Mouse (Mus musculus): ENCODE data around the gene Lst1. TPM values are rescaled to one million over a fixed set of nuclear protein-coding genes. Genes with fewer than 3 reads are reported as not detected.
A peak's percentile ranks its signal among the peaks of the same experiment; 100 is the strongest.

Gene Lst1
- polyA plus RNA-seq, 2 experiments from 2014 or later, result 7.3 to 10.0 TPM

GRCm38 (mm10) chr17:35158850-35159593 lies 29.2 kb downstream of the Lst1 start:
- no peak for ATAC-seq

DNA sequence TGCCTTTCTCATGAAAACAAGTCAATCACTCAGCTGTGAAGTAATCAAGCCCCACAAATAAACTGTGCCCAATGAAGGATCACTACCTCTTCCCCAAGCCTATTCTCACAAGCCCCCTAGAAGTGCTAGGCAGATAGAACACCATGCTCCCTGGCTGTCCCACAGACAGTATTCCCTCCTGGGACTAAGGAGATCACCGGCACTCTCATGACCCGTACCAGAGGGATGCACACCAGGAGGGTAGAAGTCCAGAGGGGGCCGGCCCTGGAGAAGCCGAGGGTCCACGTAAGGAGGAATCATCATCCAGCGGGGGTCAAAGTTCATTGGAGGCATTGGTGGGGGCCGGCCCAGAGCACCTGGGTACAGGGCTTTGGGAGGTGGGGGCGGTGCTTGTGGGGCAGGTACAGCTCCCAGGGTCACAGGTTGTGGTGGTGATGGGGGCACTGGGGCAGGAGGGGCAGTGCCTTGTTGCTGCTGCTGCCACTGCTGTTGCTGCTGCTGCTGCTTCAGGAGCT lies 30.5 kb downstream of the Lst1 start:
- no peak for ATAC-seq

GRCm38 (mm10) chr17:35157254-35157653 lies 31.0 kb downstream of the Lst1 start:
- no peak for ATAC-seq

DNA sequence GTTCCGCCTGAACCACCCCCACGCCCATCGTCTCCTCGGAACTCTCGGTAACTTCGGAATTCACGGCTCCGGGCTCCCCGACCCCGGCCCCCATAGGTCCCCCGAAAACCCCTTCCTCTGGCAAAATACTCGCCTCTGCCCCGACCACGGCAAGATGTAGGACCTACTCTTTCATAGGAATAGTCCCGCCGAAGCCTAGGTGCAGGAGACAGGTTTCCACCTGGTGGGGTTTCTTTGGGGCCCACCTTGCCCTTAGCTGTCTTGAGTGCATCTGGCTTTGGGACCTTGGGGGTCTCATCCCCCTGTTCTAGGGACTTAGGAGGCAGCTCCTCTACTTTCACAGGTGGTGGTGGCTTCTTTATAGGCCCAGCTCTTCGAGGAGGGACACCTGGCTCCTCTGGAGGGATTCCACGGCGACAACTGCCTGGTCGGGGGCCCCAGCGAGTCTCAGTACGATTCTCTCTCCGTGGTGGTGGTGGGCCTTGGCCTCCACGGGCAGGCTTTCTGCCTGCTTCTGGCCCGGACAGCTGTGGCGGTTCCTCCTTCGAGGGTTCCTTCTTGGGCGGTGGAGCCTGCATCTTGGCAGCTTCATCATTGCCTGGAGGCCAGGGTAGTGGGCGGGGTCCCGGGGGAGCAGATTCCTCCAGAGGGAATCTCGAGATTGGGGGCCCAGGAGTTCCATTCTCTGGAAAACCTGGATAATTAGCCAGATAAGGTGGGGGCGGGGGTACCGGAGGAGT lies 31.6 kb downstream of the Lst1 start:
- ATAC-seq, result no peak

DNA sequence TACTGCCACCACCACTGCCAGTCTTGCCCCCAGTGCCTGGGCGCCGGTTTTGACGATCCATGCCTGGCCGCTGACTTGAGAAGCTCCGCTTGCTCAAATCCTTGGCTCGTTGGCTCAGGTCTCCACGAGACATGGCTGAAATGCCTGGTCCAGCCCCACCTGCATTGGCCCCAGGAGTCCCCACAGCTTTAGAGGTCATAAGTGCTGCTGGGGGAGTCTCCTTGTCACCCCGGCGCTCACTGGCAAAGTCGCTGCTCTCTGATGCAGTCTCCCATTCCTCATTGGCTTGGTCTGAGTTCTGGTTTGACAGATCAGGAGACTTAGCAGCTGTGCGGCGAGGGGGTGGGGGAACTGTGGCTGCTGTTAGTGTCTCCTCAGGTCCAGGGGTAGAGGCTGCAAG lies 32.8 kb downstream of the Lst1 start:
- no peak for ATAC-seq

GRCm38 (mm10) chr17:35154616-35155015 lies 33.6 kb downstream of the Lst1 start:
- ATAC-seq, result no peak

DNA sequence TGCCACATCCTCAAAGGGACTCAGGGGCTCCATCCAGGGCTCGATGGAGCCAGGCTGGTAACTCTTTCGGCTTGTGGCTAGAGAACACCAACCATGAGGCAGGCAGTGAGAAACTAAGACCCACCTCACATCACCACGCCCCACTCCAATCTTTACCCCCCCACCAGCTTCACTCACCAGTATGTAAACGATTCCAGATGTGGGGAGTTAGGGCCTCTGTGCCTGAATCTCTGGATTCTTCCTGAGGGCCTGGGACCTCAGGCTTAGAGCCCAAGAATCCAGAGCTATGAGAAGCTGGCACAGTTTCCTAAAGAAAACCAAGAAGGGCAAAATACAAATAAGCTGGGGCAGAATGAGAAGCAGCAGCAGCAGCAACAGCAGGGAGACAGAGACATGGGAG lies 34.3 kb downstream of the Lst1 start:
- ATAC-seq, result no peak

DNA sequence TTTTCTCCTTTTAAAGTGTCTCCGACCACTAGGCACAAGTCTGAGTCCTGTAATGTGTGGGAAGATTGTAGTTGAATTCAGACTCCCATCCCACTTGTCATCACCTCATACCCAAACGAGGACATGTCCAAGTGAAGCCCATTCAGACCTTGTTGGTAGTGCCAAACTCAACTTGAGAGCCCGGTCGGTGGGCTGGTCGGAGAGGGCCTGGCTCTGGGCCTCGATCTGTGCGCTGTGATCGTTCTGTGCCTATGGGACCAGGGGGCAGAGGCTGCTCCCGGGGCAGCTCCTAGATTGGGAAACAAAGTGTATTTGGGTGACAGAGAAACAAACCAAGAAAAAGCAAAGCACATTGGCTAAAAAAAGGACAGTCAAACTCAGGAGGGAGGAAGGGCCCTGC lies 35.2 kb downstream of the Lst1 start:
- no peak for ATAC-seq

- ATAC-seq, result no peak
Measured at GRCm38 (mm10) chr17:35152121-35152520, 36.1 kb downstream of the Lst1 start.

DNA sequence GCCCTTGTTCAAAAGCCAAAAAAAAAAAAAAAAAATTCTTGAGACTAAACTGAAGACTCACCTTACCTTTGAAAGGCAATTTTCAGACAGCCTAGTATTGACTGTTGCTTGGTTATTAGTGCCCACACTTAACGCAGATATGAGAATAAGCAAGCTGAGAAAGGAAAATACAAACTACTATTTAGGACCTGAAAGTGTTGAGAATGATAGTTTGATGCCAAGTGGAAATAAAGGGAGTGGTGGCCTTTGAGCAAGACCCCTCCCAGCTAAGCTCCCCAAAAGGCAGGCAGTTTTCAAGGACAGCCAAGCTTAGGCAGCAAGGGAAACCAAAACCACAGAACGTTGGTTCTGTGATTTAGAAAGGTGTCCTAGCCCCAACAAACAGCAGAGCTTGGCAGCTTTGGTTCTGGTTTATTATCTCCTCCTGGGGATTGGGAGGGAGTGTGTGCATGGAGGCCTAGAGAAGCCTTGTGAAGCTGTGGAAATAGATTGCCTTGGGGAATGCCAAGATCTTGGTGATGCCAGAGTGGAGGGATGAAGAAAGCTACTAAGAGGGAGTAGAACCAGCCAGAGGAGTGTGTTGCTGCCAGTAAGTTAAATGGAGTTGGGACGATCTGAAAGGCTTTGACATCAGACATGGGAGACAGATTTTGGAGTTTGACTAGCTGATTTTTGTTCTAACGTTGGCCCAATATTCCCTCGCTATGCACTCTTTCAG lies 40.2 kb downstream of the Lst1 start:
- ATAC-seq, result no peak

DNA sequence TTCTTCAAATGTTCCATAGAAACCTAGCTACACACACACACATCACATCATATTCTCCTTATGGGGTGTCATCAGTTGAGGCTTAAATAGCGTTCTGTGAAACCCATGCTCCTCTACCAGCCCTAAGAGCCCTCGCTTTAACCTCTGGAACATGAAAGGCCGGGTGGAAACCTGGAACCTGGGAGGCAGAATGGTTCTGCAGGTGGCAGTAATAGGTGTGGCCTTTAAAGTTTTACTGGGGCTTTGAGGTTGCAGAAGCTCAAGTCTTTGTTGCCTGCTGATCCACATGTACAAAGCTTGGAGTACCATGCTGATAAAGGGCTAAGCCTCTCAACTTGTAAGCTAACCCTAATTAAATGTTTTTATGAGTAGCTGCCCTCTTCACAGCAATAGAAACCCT lies 40.9 kb downstream of the Lst1 start:
- no peak for ATAC-seq

DNA sequence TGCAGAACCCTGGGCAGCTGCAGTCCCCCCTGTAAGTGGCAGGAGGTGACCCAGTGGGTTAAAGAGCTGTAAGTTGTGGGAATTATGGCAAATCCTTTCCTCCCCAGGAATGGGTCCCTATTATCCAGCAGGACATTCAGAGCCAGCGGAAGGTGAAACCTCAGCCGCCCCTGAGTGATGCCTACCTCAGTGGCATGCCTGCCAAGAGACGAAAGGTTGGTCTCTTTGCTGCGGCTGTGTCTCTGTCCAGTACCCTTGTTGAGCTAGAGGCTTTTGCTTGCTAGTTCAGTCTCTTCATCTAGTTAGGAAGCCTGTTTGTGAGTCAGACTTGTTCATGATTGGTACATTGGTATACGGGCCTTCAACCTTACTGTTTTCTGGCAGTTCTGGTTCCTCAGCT lies 42.1 kb downstream of the Lst1 start:
- no peak for ATAC-seq

- no peak for ATAC-seq
Measured at GRCm38 (mm10) chr17:35141971-35142370, 46.3 kb downstream of the Lst1 start.

DNA sequence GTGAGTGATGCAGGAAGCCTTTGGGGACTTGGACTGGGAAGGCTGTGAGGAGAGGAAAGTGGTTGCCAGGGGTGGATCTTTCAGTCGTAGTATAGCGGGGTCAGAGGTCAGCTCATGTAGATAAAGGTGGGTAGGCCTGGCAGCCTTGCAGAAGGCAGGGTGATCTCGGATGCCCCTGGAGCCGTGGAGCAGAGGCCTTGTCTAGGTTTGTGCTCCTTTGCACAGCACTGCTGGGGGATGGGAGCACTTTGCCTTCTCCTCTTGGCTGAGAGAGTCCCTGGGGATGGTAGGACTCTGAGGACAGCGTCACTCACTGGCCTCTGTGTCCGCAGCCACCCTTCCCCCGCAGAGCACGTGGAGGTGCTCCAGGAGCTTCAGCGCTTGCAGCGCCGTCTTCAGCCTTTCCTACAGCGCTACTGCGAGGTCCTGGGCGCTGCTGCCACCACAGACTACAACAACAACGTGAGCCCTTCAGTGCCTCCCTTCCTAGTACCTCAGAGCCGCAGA lies 47.7 kb downstream of the Lst1 start:
- no peak for ATAC-seq

- ATAC-seq, result no peak
Measured at GRCm38 (mm10) chr17:35139269-35139668, 49.0 kb downstream of the Lst1 start.

DNA sequence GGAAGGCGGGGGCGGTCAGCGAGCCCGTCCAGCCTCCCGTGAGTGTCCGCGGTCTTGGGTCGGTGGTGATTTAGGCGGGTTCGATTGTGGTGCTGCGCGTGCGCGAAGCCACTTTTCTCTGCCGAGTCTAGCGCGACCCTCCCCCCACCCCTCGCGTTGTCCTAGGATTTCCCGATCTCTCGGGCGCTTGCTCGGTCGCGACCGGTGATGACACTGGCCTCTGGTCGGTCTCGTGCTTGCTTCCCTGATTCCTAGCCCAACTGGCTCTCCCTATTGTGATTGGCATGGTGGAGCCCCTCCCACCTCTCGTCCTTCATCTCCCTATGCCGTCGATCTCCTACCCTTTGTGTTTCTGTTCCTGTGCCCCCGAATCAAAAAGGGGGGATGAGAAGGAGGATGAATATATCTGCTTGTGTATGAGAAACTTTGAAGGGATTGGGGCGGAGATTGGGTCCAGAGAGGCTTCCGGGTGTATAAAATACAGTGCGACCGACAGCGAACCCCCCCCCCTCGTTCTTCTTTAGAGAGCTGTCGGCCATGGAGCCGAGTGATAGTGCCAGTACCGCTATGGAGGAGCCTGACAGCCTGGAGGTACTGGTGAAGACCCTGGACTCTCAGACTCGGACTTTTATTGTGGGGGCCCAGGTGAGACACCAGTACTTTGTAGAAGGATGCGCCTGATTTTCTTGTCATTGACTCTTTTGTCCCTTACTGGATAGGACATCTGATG lies 52.5 kb downstream of the Lst1 start:
- peak; percentile 22 for ATAC-seq

Other genes with a start within 250 kb of the Lst1 start
- gene Hspa1b, start 229.2 kb downstream of the Lst1 start, polyA plus RNA-seq (2017; shearing (Covaris generic)), result 1 to 10 TPM in 1 of 2 experiments, under 1 TPM in 1; 0.84 to 3.7 TPM
- gene Gm20481, start 218.5 kb downstream of the Lst1 start, polyA plus RNA-seq (2017; shearing (Covaris generic)), result 1 to 10 TPM in 1 of 2 experiments, not detected in 1; 3.1 TPM
- gene Hspa1a, start 216.3 kb downstream of the Lst1 start, polyA plus RNA-seq (2017; shearing (Covaris generic)), result 1 to 10 TPM in 1 of 2 experiments, not detected in 1; 1.1 TPM
- 1 to 10 TPM in 1 of 2 experiments, under 1 TPM in 1; 0.17 to 1.3 TPM for gene Hspa1l, start 215.7 kb downstream of the Lst1 start, polyA plus RNA-seq (2017; shearing (Covaris generic))
- gene Lsm2, start 206.6 kb downstream of the Lst1 start, polyA plus RNA-seq (2017; shearing (Covaris generic)), result 10 to 100 TPM; 51.4 to 54.8 TPM
- gene Vars, start 187.5 kb downstream of the Lst1 start, polyA plus RNA-seq (2017; shearing (Covaris generic)), result 10 to 100 TPM; 28.4 to 31.6 TPM
- gene Vwa7, start 171.9 kb downstream of the Lst1 start, polyA plus RNA-seq (2017; shearing (Covaris generic)), result under 1 TPM; 0.12 to 0.14 TPM
- 1 to 10 TPM; 2.7 to 2.8 TPM for gene Sapcd1, start 160.4 kb downstream of the Lst1 start, polyA plus RNA-seq (2017; shearing (Covaris generic))
- 1 to 10 TPM; 1.8 to 2.5 TPM for gene Msh5, start 141.7 kb downstream of the Lst1 start, polyA plus RNA-seq (2017; shearing (Covaris generic))
- 100 to 1,000 TPM; 490 to 619 TPM for gene Clic1, start 138.5 kb downstream of the Lst1 start, polyA plus RNA-seq (2017; shearing (Covaris generic))
- 1 to 10 TPM; 1.1 to 6.3 TPM for gene Ddah2, start 129.4 kb downstream of the Lst1 start, polyA plus RNA-seq (2017; shearing (Covaris generic))
- gene Ly6g6c, start 123.1 kb downstream of the Lst1 start, polyA plus RNA-seq (2017; shearing (Covaris generic)), result not detected
- gene Mpig6b, start 122.3 kb downstream of the Lst1 start, polyA plus RNA-seq (2017; shearing (Covaris generic)), result not detected
- not detected for gene Ly6g6e, start 111.5 kb downstream of the Lst1 start, polyA plus RNA-seq (2017; shearing (Covaris generic))
- gene Ly6g6d, start 110.4 kb downstream of the Lst1 start, polyA plus RNA-seq (2017; shearing (Covaris generic)), result not detected
- not detected for gene Ly6g6f, start 102.8 kb downstream of the Lst1 start, polyA plus RNA-seq (2017; shearing (Covaris generic))
- gene Abhd16a, start 99.2 kb downstream of the Lst1 start, polyA plus RNA-seq (2017; shearing (Covaris generic)), result 10 to 100 TPM; 23.5 to 27.2 TPM
- gene Ly6g5c, start 80.2 kb downstream of the Lst1 start, polyA plus RNA-seq (2017; shearing (Covaris generic)), result not detected
- 1 to 10 TPM; 2.5 to 2.8 TPM for gene Ly6g5b, start 73.0 kb downstream of the Lst1 start, polyA plus RNA-seq (2017; shearing (Covaris generic))
- gene Gpank1, start 67.0 kb downstream of the Lst1 start, polyA plus RNA-seq (2017; shearing (Covaris generic)), result 10 to 100 TPM; 80.4 to 86.0 TPM
- 100 to 1,000 TPM; 243 to 284 TPM for gene Csnk2b, start 66.4 kb downstream of the Lst1 start, polyA plus RNA-seq (2017; shearing (Covaris generic))
- gene D17H6S53E, start 62.1 kb downstream of the Lst1 start, polyA plus RNA-seq (2017; shearing (Covaris generic)), result 10 to 100 TPM; 24.2 to 33.4 TPM
- under 1 TPM in 1 of 2 experiments, not detected in 1; 0.32 TPM for gene Apom, start 56.4 kb downstream of the Lst1 start, polyA plus RNA-seq (2017; shearing (Covaris generic))
- gene Bag6, start 53.3 kb downstream of the Lst1 start, polyA plus RNA-seq (2017; shearing (Covaris generic)), result 10 to 100 TPM; 16.9 to 31.5 TPM
- gene Prrc2a, start 23.5 kb downstream of the Lst1 start, polyA plus RNA-seq (2017; shearing (Covaris generic)), result 10 to 100 TPM; 43.0 to 75.1 TPM
- gene Aif1, start 12.4 kb downstream of the Lst1 start, polyA plus RNA-seq (2017; shearing (Covaris generic)), result 1 to 10 TPM; 1.8 to 3.7 TPM
- 100 to 1,000 TPM; 154 to 344 TPM for gene Ltb, start 6.0 kb upstream of the Lst1 start, polyA plus RNA-seq (2017; shearing (Covaris generic))
- 10 to 100 TPM; 15.3 to 23.5 TPM for gene Tnf, start 13.6 kb upstream of the Lst1 start, polyA plus RNA-seq (2017; shearing (Covaris generic))
- gene Lta, start 16.9 kb upstream of the Lst1 start, polyA plus RNA-seq (2017; shearing (Covaris generic)), result 10 to 100 TPM; 82.7 to 99.0 TPM
- gene Gm16181, start 32.4 kb upstream of the Lst1 start, polyA plus RNA-seq (2017; shearing (Covaris generic)), result 1 to 10 TPM in 1 of 2 experiments, under 1 TPM in 1; 0.79 to 1.4 TPM
- 1 to 10 TPM; 6.3 to 8.2 TPM for gene Atp6v1g2, start 45.2 kb upstream of the Lst1 start, polyA plus RNA-seq (2017; shearing (Covaris generic))
- 1 to 10 TPM; 2.0 to 2.2 TPM for gene Nfkbil1, start 47.4 kb upstream of the Lst1 start, polyA plus RNA-seq (2017; shearing (Covaris generic))
- gene Ddx39b, start 53.3 kb upstream of the Lst1 start, polyA plus RNA-seq (2017; shearing (Covaris generic)), result 100 to 1,000 TPM; 255 to 357 TPM
- 1,000 to 10,000 TPM; 4,417 to 6,162 TPM for gene H2-D1, start 74.3 kb upstream of the Lst1 start, polyA plus RNA-seq (2017; shearing (Covaris generic))
- gene H2-Q1, start 132.0 kb upstream of the Lst1 start, polyA plus RNA-seq (2017; shearing (Covaris generic)), result under 1 TPM in 1 of 2 experiments, not detected in 1; 0.13 TPM
- gene H2-Q2, start 153.8 kb upstream of the Lst1 start, polyA plus RNA-seq (2017; shearing (Covaris generic)), result 10 to 100 TPM in 1 of 2 experiments, 1 to 10 TPM in 1; 9.8 to 10.8 TPM
- 10 to 100 TPM; 14.0 to 16.4 TPM for gene H2-Q4, start 191.2 kb upstream of the Lst1 start, polyA plus RNA-seq (2017; shearing (Covaris generic))
- gene H2-Q6, start 236.4 kb upstream of the Lst1 start, polyA plus RNA-seq (2017; shearing (Covaris generic)), result 100 to 1,000 TPM; 488 to 605 TPM

All from CD4-positive, CD25-positive, alpha-beta regulatory T cell, adult 4 months (primary cell).